Mouse (Mus musculus) lung, adult 2 months (tissue): ENCODE results near the gene Clk3.

Source experiments
- CTCF ChIP-seq: fragments of 200-500 bp; IDR thresholded peaks from 2 replicates; pipeline ENCODE4 v1.5.1; 2011; ENCODE audit warnings: mild to moderate bottlenecking, low read length, control low read depth; ENCODE audit not compliant: insufficient read depth
- POLR2A ChIP-seq: fragments of 200-500 bp; IDR thresholded peaks from 2 replicates; pipeline ENCODE4 v1.6.1; 2011; ENCODE audit warnings: low read depth, mild to moderate bottlenecking, control low read depth, low read length, borderline replicate concordance; ENCODE audit errors: extremely low read depth

DNA sequence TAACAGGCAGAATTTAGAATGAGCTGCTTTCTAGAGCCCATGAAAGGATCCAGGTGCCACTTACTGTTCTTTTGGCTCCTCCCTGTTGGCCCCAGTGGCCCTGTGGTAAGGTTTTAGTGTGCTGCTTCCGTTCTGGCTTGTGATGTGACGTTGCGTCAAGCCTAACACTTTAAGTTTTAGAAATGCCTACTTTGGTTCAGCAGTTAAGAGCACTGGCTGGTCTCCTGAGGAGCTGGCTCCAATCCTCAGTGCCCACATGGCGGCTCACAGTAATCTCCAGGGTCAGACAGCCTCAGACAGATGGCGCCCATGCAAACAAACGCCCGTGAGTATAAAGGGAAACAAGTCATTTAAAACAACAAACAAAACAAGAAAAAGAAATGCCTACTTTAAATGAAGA lies 47.3 kb downstream of the Clk3 start:
- TF ChIP-seq CTCF, result no peak
- no peak for TF ChIP-seq POLR2A
